Mouse (Mus musculus): Measurements from ENCODE around the gene Gm5458.
"Not testable (repeated sequence)": the region's sequence is repeated elsewhere in the genome, so short reads cannot be mapped to it uniquely, and the experiment has no call there.

DNA sequence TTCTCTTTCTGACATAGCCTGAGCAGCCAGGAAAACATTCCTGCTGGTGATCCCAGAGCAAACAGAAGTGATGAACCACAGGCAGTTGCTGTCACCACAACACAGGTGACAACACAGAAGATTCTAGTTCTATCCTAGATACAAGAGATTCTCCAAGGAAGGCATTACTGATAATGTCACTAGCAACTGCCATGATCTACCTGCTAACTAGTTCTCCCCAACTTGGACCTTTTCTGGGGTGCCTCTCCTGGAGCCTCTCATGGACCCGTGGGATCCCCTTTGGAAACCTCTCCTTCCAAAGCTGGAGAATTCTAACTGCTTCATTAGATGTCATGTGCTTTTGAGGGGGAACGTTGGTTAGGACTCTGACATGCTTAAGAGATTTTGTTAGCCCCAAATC lies at the start of gene Gm5458:
- not testable (repeated sequence) for TF ChIP-seq POLR2A (IDR thresholded peaks at IDR 0.05; ENCODE audit: insufficient read depth, low read length); CTCF (IDR thresholded peaks at IDR 0.05; ENCODE audit: low read depth, low read length)

Measured in ES-Bruce4 (cell line).